Mouse (Mus musculus) liver, embryonic 15.5 days (tissue): ENCODE results near the gene Cd44. TPM values are rescaled to one million over a fixed set of nuclear protein-coding genes. Genes with fewer than 3 reads are reported as not detected.

ENCODE experiments used
- ATAC-seq: fragments of 200-750 bp; cut with Nextera tagmentation; 2 replicates; pipeline ENCODE4 v1.8.0; 2017; ENCODE audit warnings: moderate number of reproducible peaks, mild to moderate bottlenecking, moderate library complexity; ENCODE audit not compliant: insufficient read depth
- H3K27ac ChIP-seq: fragments of 300-500 bp; sonication (generic); replicated peaks from 2 replicates; pipeline ENCODE4 v1.5.1; 2015; ENCODE audit warnings: mild to moderate bottlenecking, inconsistent platforms
- H3K27me3 ChIP-seq: fragments of 300-500 bp; sonication (generic); 2 replicates; pipeline ENCODE4 v1.6.1; 2015; ENCODE audit warnings: mild to moderate bottlenecking, inconsistent platforms
- H3K36me3 ChIP-seq: fragments of 300-500 bp; sonication (generic); replicated peaks from 2 replicates; pipeline ENCODE4 v1.6.1; 2015; ENCODE audit warnings: moderate library complexity, mild to moderate bottlenecking, inconsistent platforms
- H3K4me1 ChIP-seq: fragments of 300-500 bp; sonication (generic); replicated peaks from 2 replicates; pipeline ENCODE4 v1.6.1; 2015; ENCODE audit warnings: inconsistent platforms
- H3K4me2 ChIP-seq: fragments of 300-500 bp; sonication (generic); 2 replicates; pipeline ENCODE4 v1.6.1; 2015; ENCODE audit warnings: moderate library complexity, mild to moderate bottlenecking, inconsistent platforms
- H3K4me3 ChIP-seq: fragments of 300-500 bp; sonication (generic); replicated peaks from 2 replicates; pipeline ENCODE4 v1.5.1; 2015; ENCODE audit warnings: mild to moderate bottlenecking, inconsistent platforms
- H3K9ac ChIP-seq: fragments of 300-500 bp; sonication (generic); 2 replicates; pipeline ENCODE4 v1.6.1; 2015; ENCODE audit warnings: moderate library complexity, mild to moderate bottlenecking, inconsistent platforms
- H3K9me3 ChIP-seq: fragments of 300-500 bp; sonication (generic); replicated peaks from 2 replicates; pipeline ENCODE4 v1.6.1; 2016; ENCODE audit warnings: inconsistent platforms
- WGBS: fragments of 180-500 bp; shearing (Covaris S2); methylation state at CpG from one replicate; pipeline ENCODE4 v1.1.7; 2015; ENCODE audit warnings: mixed read lengths; ENCODE audit not compliant: insufficient replicate concordance; 5-methylcytosine and 5-hydroxymethylcytosine counted together
- polyA plus RNA-seq: library from polyadenylated mRNA; unstranded; fragments of >200 nt; fragmentation: Nextera tagmentation; extraction: Ambion mirVana; gene quantifications from 2 replicates; pipeline ENCODE4 v1.2.1, GENCODE M21; 2015

Gene Cd44
- polyA plus RNA-seq, 1 experiment from 2014 or later = 15.5 TPM

DNA sequence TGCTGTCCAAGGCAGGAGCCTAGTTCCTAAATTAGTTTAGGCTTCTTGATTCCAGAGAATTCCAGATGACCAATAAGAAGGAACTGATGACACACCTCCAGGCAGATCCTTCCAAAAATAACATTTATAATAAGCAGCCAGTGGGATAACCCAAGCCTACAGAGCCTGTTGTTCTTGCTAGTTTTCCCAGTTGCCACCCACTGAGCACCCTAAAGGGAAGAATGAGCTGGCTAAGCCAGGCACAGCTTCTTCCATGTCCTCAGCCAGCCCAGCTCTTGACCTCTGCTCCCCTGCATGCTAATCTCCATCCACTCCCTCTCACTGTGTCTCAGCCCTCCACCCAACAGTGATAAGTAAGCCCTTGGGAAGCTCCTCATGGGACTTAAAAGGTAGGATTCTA, 51.4 kb downstream of the Cd44 start:
- H3K36me3 ChIP-seq = peaks cover 21% of the 10 kb centered on the region
- H3K27ac ChIP-seq = no peak overlapping the region
- H3K4me2 ChIP-seq = no peak overlapping the region
- no peak for ATAC-seq
- H3K27me3 ChIP-seq = no peaks in the 10 kb centered on the region
- peaks cover 8% of the 10 kb centered on the region for H3K4me1 ChIP-seq
- no peak overlapping the region for H3K4me3 ChIP-seq
- H3K9me3 ChIP-seq = no peaks in the 10 kb centered on the region
- H3K9ac ChIP-seq = no peak overlapping the region

DNA sequence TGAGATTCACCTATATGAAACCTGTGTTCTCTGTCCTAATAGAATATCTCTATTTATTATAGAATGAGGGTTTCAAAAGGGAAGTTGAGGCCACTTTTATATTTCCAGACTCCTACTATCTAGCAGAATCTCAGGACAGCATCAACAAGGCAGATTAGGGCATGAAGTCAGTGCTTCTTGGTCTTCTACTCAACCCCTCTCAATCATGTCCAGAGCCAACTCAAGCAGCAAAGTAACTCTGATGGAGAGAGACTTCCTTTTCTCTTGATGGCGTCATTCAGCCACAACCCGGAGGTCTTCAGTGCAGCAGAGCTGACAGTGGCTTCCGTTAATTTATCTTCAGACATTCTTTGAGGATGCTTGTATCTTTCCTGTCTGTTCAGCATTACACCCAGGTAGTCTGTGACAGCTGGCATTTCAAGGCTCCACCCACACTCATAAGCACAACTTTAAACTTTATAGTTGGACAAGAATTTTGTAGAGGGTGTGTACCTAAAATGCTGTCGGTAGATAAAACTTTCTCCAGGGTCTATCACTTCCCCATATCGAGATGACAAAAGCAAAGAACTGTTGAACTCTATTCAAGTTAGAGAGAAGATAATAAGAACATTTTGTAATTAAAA, 52.5 kb downstream of the Cd44 start:
- Histone ChIP-seq H3K9ac (no peak overlapping the region), H3K4me1 (peaks cover 8% of the 10 kb centered on the region), H3K27me3 (no peaks in the 10 kb centered on the region), H3K9me3 (no peaks in the 10 kb centered on the region), H3K4me2 (no peak overlapping the region), H3K4me3 (no peak overlapping the region), H3K27ac (no peak overlapping the region), H3K36me3 (peaks cover 21% of the 10 kb centered on the region)
- 39% methylated on average over 5 of the region's 5 CpGs for WGBS
- no peak for ATAC-seq

DNA sequence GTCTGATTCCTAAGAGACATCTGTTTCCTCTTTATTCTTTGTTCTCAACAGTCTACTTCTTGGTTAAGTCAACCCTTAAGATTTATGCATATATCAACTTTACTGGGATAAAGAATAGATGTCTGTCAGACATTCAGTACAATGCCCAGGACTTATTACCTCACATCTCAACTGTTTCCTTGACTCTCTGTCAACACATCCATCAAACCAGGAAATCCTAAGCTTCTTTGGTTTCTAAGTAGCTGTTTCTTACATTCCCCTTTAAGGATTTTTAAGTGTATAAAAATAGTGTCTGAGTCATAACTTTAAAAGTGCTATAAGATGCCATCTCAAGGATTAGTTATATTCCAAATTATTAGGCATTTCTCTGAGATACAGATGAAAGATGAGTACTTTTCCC, 60.2 kb downstream of the Cd44 start:
- Histone ChIP-seq H3K36me3 (peaks cover 4% of the 10 kb centered on the region; the same call in 1 of the 2 replicates), H3K4me3 (no peak overlapping the region), H3K4me2 (no peak overlapping the region), H3K27me3 (no peaks in the 10 kb centered on the region), H3K27ac (no peak overlapping the region), H3K9me3 (no peaks in the 10 kb centered on the region), H3K4me1 (no peaks in the 10 kb centered on the region), H3K9ac (no peak overlapping the region)
- ATAC-seq = no peak

DNA sequence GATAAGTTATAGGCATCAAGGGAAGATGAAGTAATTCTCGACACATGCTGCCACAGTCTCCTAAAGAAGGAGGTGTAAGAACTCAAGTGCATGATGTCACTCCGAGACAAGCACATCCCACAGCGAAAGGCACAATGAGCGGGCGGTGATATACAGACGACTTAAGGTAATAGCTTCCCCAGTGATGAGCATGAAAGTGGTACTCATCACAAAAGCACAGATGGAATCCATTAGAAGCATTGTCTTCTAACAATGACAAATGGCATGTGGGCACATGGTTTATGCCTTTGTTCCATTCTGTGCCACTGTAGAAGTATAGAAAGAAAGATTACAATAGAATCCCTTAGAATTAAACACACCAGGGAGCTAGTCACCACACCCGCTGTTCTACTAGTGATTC, 63.3 kb downstream of the Cd44 start:
- 82% methylated on average over 7 of the region's 7 CpGs for WGBS
- Histone ChIP-seq H3K9me3 (no peaks in the 10 kb centered on the region), H3K27me3 (no peaks in the 10 kb centered on the region), H3K27ac (no peak overlapping the region), H3K4me1 (no peaks in the 10 kb centered on the region), H3K36me3 (peaks cover 4% of the 10 kb centered on the region; the same call in 1 of the 2 replicates), H3K4me3 (no peak overlapping the region), H3K9ac (no peak overlapping the region), H3K4me2 (no peak overlapping the region)
- no peak for ATAC-seq

DNA sequence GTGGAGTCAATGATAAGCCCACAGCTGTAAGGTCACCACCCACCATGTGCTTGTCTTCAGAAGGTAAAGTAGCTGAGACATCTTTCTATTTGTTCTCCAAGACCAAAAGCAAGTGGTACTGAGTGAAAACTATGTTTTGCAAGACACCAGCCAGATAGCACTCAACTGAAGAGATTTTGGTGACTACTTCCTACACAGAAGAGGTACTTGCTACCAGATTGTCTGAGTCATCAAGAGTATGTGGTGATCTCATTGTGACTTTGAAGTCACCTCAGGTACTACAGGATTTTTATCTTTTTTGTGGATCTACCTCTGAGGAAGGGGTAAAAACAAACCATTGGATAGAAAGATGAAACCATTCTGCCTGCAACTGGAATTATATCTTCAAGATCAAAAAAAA, 69.9 kb downstream of the Cd44 start:
- no peaks in the 10 kb centered on the region for H3K27me3 ChIP-seq
- peaks cover 4% of the 10 kb centered on the region; the same call in 1 of the 2 replicates for H3K36me3 ChIP-seq
- H3K27ac ChIP-seq = no peak overlapping the region
- no peak overlapping the region for H3K4me2 ChIP-seq
- no peaks in the 10 kb centered on the region for H3K4me1 ChIP-seq
- no peak overlapping the region for H3K4me3 ChIP-seq
- H3K9me3 ChIP-seq = no peaks in the 10 kb centered on the region
- no peak for ATAC-seq
- no peak overlapping the region for H3K9ac ChIP-seq

DNA sequence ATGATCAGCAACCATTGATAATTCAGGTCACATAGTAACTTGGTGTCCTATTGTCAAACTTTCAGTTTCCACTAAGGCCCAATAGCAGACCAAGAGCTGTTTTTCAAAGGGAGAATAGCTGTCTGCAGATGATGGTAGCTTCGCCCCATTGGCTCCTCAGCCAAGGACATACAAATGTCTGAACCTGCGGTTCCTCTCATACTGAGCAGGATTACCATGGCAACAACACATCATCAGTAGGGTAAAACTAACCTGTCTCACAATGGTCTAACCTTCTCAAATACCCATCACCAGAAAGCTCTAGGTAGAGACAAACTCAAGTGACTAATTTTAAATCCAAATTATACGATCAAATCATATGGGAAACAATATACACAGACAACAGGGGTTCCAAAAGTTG, 72.3 kb downstream of the Cd44 start:
- peak; percentile 91 for ATAC-seq
- no peak overlapping the region for H3K27ac ChIP-seq
- no peaks in the 10 kb centered on the region for H3K9me3 ChIP-seq
- H3K4me1 ChIP-seq = no peaks in the 10 kb centered on the region
- no peaks in the 10 kb centered on the region for H3K27me3 ChIP-seq
- peaks cover 21% of the 10 kb centered on the region; the same call in 1 of the 2 replicates for H3K36me3 ChIP-seq
- 75% methylated on average over 3 of the region's 3 CpGs for WGBS
- H3K4me2 ChIP-seq = no peak overlapping the region
- no peak overlapping the region for H3K9ac ChIP-seq
- H3K4me3 ChIP-seq = no peak overlapping the region

DNA sequence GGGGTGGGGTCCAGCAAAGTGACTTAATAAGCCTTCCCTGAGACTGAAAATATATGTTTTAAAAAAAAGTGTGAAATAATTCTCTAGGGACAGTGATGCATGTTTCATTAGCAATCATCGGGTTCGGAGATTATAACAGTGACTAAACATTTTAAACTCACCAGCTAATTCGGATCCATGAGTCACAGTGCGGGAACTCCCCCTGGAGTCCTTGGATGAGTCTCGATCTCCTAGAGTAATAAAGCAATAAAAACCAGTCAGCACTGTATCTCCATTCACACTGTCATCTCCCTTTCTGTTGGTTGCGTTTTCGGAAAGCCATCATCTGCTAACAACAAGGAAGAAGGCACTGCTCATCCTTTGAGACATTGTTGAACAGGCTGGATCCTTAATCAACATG, 73.1 kb downstream of the Cd44 start:
- no peak for ATAC-seq
- Histone ChIP-seq H3K9me3 (no peaks in the 10 kb centered on the region), H3K27me3 (no peaks in the 10 kb centered on the region), H3K4me2 (no peak overlapping the region), H3K27ac (no peak overlapping the region), H3K9ac (no peak overlapping the region), H3K36me3 (peaks cover 29% of the 10 kb centered on the region; the same call in 1 of the 2 replicates), H3K4me3 (no peak overlapping the region), H3K4me1 (no peaks in the 10 kb centered on the region)
- 75% methylated on average over 7 of the region's 7 CpGs for WGBS

DNA sequence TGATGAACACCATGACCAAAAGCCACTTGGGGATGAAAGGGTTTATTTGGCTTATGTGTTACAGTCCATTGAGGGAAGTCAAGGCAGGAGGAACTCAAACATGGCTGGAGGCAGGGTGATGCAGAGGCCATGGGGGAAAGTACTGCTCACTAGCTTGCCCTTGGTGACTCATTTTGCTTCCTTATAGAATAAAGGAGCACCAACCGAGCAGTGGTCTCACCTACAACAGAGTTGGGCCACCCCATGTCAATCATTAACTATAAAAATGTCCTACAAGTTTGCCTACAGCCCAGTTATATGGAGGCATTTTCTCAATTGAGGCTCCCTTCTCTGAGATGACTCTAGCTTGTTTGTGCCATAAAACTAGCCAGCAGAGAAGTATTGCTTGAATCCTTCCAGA, 73.6 kb downstream of the Cd44 start:
- WGBS = 51% methylated on average over 1 of the region's 1 CpGs
- H3K4me3 ChIP-seq = no peak overlapping the region
- H3K27me3 ChIP-seq = no peaks in the 10 kb centered on the region
- H3K9ac ChIP-seq = no peak overlapping the region
- no peaks in the 10 kb centered on the region for H3K9me3 ChIP-seq
- no peak overlapping the region for H3K4me2 ChIP-seq
- no peak overlapping the region for H3K27ac ChIP-seq
- peaks cover 29% of the 10 kb centered on the region; the same call in 1 of the 2 replicates for H3K36me3 ChIP-seq
- no peaks in the 10 kb centered on the region for H3K4me1 ChIP-seq
- no peak for ATAC-seq

- Histone ChIP-seq H3K27ac (no peak overlapping the region), H3K4me3 (no peak overlapping the region), H3K9ac (no peak overlapping the region), H3K4me2 (no peak overlapping the region), H3K4me1 (no peaks in the 10 kb centered on the region), H3K36me3 (peaks cover 40% of the 10 kb centered on the region), H3K9me3 (no peaks in the 10 kb centered on the region), H3K27me3 (no peaks in the 10 kb centered on the region)
- ATAC-seq = no peak
- WGBS = 75% methylated on average over 9 of the region's 9 CpGs
Measured at GRCm38 (mm10) chr2:102825961-102826633, 75.4 kb downstream of the Cd44 start.

- no peak for ATAC-seq
- H3K27me3 ChIP-seq = no peaks in the 10 kb centered on the region
- no peaks in the 10 kb centered on the region for H3K9me3 ChIP-seq
- peaks cover 50% of the 10 kb centered on the region for H3K36me3 ChIP-seq
- no peak overlapping the region for H3K9ac ChIP-seq
- H3K4me2 ChIP-seq = no peak overlapping the region
- 84% methylated on average over 6 of the region's 6 CpGs for WGBS
- no peaks in the 10 kb centered on the region for H3K4me1 ChIP-seq
- H3K4me3 ChIP-seq = no peak overlapping the region
- H3K27ac ChIP-seq = no peak overlapping the region
Measured at GRCm38 (mm10) chr2:102822036-102822435, 79.4 kb downstream of the Cd44 start.

- Histone ChIP-seq H3K4me2 (no peak overlapping the region), H3K9me3 (no peaks in the 10 kb centered on the region), H3K9ac (no peak overlapping the region), H3K4me3 (no peak overlapping the region), H3K4me1 (no peaks in the 10 kb centered on the region), H3K27me3 (no peaks in the 10 kb centered on the region), H3K27ac (no peak overlapping the region), H3K36me3 (peaks cover 42% of the 10 kb centered on the region)
- ATAC-seq = no peak
- WGBS = 82% methylated on average over 8 of the region's 8 CpGs
Measured at GRCm38 (mm10) chr2:102820790-102821189, 80.7 kb downstream of the Cd44 start.

- Histone ChIP-seq H3K4me1 (no peaks in the 10 kb centered on the region), H3K9me3 (no peaks in the 10 kb centered on the region), H3K27me3 (no peaks in the 10 kb centered on the region), H3K9ac (no peak overlapping the region), H3K4me2 (no peak overlapping the region), H3K4me3 (no peak overlapping the region), H3K36me3 (peaks cover 39% of the 10 kb centered on the region), H3K27ac (no peak overlapping the region)
- no peak for ATAC-seq
- 75% methylated on average over 5 of the region's 5 CpGs for WGBS
Measured at GRCm38 (mm10) chr2:102820225-102820711, 81.2 kb downstream of the Cd44 start.
